Mouse (Mus musculus): Measurements from ENCODE around the gene Apaf1.

Gene Apaf1

DNA sequence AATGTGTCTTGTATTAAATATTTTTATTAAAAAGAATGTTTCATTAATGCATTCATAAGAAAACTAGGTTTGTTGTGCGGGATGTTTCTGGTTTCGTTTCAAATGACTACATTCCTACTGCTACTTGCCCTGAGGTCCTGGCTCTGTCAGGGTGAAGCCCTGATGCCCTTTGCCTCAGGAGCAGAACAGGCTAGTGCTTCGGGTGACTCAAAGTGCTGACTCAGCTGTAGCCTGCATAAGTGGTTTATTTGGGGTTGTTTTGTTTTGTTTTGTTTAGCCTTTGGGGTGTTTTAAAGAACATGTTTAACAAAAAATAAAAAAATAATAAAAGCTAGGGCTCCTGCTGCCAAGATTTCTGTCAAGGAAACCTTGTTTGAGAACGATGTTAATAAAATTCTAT lies 112.0 kb downstream of the Apaf1 start:
- DNase-seq = no peak

DNA sequence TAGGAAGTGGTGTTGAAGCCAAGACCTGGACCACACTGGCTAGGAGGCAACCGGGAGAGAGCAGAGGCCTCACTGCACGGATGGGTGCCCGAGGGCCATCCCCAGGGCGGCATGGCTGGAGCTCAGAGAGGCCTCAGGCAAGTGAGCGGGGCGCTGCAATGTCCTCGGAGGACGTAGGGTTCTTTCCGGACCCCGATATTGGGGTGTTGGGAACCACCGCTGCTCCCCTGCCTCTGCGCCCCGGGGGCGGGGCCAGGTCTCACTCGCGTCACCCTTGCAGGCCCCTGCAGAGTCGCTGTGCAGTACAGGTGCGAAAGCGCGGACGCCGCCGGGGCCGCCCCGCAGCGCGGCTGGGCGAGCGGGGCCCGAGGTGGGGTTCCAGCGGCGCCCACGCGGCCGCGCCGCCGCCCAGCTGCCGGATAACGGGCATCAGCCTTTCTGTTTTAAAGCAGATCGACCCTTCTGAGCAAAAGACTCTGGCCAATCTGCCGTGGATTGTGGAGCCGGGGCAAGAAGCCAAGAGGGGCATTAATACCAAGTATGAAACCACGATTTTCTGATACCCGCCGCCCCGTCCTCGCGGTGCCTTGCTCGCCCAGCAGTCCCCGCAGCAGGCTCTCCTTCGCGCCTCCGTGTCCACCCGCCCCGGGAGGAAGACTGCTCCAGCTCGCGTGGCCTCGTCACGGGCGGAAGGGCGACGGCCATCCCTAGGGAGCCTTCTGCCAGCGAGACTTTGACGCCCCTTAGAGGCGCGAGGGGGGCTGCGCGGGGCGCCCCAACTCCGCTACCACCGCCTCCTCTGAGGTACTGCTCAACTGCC lies 113.0 kb downstream of the Apaf1 start:
- DNase-seq = no peak

DNA sequence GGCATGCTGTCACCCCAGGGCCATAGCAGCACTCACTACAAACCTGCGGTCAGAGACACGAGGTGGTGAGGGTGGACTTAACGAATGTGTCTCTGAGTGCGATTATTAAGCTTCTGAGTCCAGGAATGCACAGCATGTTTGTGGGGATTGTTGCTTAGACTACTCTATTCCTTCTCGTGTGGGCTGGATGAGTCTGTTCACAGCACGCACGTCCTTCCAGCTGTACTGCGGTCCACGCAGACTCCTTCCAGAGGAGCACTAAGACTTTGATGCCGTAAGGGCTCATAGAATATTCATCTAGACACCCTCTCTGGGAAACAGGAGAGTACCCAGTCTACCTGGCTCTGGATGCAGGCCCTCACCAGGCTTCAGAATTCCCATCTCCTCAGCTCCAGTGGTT lies 114.3 kb downstream of the Apaf1 start:
- DNase-seq = no peak

DNA sequence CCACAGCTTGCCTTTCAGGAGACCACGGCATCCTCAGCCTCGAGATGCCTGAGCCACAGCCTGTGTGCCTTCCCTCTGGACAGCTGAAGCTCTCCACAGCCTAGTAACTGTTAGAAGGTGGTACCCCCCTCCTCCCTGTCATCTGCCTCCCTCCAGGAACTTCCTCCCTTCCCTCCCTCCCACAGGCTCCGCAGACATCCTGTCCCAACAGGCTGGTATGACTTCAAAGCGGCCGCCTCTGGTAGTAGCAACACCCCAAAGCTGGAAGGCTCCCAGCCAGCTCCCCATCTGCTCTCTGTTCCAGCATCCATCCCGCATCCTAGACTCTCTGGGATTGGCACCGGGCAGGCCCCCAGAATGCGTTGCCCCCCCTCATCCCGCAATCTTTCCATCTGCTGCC lies 115.7 kb downstream of the Apaf1 start:
- DNase-seq = peak; percentile 81

DNA sequence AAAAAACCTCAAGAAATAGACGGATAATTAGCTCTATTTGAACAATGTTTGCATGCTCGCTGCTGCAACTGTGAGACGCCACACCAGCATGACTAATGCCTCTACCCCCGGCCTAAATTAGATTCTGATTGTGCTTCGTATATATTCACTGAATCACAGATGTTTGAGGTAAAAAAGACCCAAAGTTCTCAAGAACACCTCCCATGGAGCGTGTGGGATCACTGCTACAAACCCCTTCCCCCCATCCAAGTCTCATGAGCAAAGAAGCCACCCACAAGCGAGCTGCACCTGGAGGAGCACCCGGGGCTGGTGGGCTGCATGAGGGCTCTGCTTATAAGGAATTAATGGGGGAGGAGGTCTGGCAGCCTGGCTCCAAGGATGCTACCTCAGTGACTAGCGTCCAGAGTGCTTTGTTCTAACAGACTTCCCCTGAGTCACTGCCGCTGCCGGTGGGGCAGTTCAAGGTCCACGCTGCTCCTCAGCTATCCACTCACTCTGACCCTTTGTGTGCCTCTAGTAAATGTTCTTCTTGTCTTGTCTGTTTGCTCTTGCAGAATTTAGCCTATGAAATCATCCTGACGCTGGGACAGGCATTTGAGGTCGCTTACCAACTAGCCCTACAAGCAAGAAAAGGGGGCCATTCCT lies 116.8 kb downstream of the Apaf1 start:
- no peak for DNase-seq

DNA sequence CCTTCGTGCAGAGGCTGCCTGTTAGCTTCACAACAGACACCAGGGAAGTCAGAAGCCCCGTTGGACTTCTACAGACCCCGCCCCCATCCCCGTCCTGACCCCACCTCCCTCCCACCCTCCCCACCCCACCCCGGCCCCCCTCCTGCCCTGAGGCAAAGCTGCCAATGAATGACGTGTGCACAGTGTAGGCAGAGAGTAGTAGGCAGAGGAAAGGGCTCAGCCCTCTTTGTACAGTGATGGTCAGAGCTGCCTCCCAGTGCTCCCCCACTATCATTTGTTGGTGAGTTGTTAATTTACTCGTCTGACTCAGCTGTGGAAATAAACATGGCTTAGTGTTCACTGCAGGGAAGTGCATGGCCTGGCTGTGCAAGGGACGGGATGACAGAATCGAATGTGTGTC lies 118.1 kb downstream of the Apaf1 start:
- no peak for DNase-seq

DNA sequence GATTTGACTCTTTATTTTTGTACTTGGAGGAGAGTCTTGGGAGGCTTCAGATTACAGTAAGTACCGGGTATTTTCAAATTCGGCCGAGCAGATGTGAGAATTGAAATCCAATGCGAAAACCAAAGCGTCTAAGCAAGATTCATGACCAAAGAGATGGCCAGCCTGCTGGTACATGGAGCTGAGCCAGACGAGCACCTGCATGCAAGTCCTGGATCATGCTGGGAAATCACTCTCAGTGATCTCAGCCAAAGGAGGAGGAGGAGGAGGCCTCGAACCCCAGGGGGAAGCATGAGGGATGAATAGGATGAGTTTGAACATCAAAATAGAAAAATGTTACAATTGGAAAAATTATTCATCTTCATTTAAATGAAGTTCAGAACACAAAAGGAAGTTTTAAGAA lies 122.2 kb downstream of the Apaf1 start:
- peak; percentile 65 for DNase-seq

DNA sequence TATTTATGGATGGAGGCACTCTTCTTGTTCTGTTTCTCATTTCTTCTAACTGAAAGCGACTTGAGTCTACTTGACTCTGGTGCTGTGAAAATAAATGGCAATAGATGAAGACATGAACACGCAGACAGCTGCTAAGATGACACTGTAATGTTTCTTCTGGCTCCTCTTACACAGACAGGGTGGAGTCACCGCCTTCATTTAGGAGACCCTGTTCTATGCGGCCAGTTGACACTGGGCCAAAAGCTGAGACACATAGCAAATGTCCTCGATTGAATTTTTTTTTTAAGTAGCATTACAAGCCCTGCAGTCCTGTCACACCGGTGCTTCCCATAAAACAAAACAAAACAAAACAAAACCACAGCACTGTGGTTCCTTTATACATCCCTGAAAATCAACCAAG lies 128.7 kb downstream of the Apaf1 start:
- DNase-seq = no peak

DNA sequence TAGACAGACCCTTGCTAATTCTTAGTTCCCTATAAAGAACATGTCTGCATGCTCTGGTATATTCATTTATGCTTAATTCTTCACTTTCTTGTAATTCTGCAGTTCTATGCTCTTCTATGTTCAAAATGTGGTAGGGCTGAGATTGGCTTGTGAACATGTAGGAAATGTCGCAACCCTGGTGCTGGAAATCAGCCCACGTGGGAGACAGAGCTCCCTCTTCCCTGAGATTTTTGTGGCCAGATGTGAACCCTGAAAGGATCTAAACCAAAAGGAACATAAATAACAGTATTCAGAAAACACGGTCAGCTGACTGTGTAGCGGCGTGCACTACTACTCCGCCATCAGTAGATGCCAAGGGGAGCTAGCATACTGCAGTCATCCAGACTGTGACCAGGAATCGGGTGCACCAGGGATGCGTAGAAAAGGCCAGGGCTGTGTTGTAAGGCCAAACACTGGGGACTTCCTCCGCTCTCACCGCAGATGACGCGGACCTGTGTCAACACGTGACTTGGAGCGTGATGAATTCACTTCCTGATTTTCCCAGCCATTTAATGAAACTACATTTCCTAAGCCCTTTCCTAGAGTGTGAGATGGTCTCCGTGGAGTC lies 129.4 kb downstream of the Apaf1 start:
- DNase-seq = no peak

DNA sequence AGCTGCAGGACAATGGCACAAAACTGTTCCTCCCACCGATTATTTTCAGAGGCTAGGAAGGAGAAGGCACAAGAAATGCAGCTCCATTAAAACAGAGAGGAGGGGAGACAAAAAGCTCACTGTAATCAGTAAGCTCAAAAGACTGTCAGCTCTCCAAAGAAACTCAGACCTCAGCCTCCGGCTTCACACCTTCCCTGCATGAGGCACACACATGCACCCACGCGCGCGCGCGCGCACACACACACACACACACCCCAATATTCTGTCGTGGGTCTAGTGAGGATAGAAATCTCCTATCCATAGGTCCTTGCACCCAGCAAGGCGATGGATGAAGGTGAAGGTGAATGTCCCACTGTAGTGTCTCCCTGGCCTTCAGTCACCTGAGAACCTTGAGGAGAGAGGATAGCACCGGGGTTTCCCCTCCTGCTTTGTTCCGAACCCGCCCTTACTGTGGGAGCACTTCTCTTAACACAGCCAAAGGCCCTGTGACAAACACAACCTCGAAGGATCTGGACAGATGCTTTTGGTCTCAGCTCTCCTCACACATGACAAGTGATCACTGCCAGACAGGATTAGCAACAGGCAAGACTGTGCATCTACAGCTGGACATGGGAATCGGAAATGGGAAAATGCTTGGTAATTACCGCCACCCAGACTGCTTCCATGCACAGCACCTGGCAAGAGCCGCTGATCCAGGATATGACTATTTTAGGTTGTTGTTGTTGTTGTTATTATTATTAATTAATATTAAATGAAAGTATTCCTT lies 134.8 kb downstream of the Apaf1 start:
- no peak for DNase-seq

DNA sequence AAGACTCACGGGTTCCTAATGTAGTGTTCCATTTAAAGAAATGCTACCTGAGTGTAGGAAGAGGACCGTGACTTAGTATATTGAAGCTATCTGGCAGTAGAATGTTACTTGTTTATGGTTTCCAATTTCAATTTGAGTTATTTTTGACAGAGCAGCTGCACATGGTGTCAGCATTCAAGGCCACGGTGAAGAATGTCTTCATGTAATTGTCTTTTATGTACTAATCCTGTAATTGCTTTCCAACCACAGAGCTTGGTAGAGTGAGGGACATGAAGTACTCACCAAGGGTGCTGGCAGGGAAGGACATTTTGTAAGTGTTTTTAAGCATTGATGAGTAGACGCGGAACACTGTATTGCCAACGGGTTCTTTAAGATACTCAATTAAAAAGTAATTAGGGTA lies 135.5 kb downstream of the Apaf1 start:
- DNase-seq = no peak

DNA sequence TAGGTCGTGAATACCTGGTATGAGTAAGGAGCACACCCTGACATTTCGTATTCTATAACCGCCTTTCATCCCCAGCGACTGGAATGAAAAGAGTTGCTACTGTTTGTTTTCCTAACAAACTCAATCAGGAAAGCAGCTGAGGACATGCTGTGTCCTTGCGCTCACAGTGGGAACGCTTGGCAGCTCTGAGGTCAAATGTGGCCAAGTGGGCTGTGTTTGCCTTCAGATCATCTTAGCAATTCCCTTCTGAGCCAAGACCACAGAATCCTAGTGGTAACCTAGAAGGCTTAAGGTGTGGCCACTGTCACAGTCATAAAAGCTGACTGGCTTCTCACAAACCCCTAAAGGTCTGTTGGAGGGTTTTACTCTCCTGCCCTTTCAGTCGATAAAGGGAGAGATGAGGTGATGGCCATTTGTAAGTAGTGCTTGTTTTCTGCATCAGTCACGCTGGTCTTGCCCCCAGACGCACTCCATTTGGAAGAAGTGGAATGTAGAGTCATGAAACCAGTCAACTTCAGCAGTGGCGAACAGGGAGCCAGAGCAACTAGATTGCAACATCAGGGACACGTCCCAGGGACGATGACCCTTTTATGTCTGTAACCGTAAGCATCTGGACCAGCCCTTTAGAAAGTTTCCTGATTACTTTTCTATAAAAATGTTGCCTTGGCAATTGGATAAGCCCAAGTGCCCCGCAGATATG lies 140.4 kb downstream of the Apaf1 start:
- peak; percentile 70 for DNase-seq

DNA sequence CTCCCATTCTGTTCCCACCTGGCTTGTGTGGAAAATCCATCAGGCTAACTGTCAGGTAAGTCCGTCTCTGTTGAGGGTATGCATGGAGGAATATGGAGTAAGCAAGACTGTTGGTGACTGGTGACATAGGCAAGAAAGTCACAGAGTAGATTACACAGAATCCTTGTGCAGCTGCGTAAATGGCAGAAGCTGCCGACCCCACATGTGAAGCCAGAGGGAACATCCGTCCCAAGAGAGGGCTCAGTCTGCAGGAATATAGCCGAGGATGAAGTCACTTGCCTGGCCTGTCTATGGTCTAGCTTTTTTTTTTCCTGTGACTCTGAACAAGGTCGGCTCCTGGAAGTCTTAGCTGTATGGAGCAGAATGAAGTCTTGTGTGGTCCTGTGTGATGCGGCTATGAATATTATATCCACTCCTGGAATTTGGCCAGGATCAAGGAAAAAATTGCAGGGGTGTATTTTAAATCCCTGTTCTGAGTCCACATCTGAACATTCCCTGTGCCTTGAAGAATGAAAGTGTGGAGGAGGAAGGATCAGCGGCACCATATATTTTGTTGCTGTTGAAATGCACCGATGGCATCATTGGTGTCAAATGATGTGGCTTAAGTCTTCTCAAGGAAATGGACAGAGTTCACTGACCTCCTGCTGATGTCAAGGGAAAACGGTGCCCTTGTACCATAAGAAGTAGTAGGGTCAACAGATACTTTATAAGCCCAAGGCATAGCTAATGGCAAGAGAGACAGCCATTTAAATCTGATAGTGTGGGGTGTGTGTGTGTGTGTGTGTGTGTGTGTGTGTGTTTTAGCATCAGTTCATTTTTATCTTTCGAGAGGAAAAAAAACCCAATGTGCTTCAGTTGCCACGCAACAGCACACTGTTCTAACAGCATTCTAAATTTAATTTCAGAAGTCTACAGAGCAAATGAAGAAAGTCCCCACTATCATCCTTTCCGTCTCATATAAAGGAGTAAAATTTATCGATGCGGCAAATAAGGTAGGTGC lies 141.7 kb downstream of the Apaf1 start:
- DNase-seq = no peak
